ENCODE assay signal across 32 mouse cellular contexts in the genomic region with DNA sequence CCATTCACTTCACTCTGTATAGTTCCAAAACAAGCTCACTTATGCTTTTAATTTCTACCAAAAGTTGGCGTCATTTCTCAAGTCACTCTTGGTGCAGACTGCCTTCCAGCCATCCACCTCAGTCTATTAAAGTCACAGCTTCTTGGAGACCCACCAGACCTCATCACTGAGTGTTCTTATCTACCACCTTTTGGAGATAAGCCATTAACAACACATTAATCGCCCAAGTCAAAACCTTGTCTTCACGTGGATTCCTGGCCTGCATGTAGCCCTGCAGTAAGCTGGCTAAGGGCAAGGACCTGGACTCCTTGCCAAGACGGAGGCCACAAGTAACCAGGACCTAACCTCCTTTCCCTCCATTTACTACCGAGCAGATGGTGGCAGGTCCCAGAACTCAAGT.
"Had no signal": no experiment of that assay in that cellular context is flagged by ENCODE, and none has a peak within 500 bp of the region (broad histone marks: within the 10 kb centered on the region; RNA-seq: fewer than 3 reads in every experiment).

No protein-coding gene starts in this region.

- H3K27ac ChIP-seq: limb, embryonic 10.5 days; limb, embryonic 12.5 days; limb, embryonic 13.5 days; limb, embryonic 15.5 days; liver, embryonic 12.5 days; liver, embryonic 13.5 days; liver, embryonic 14.5 days; liver, embryonic 15.5 days; lung, embryonic 15.5 days; macrophage; midbrain, embryonic 10.5 days; midbrain, embryonic 12.5 days; midbrain, embryonic 13.5 days; midbrain, embryonic 15.5 days; neural tube, embryonic 12.5 days had no signal

- H3K9me3 ChIP-seq: limb, embryonic 10.5 days; limb, embryonic 12.5 days; limb, embryonic 13.5 days; limb, embryonic 15.5 days; liver, embryonic 12.5 days; liver, embryonic 13.5 days; liver, embryonic 15.5 days; lung, embryonic 15.5 days; megakaryocyte, embryonic 14.5 days; midbrain, embryonic 10.5 days; midbrain, embryonic 12.5 days; midbrain, embryonic 13.5 days; midbrain, embryonic 15.5 days; neural tube, embryonic 12.5 days had no signal

- ATAC-seq: liver, embryonic 12.5 days; liver, postnatal 0 days; lung, postnatal 0 days; midbrain, embryonic 13.5 days; midbrain, embryonic 15.5 days; midbrain, embryonic 16.5 days had no signal

- DNase-seq: left cerebral cortex, postnatal 4 days; liver; liver, embryonic 13.5 days; liver, postnatal 0 days; lung, adult 18-20 months; lung, adult 2 months; lung, embryonic 14.5 days; lung, postnatal 10 days; lung, postnatal 14 days; lung, postnatal 36 days; lung, postnatal 4 days; midbrain, embryonic 14.5 days had no signal

- H3K27me3 ChIP-seq: limb, embryonic 12.5 days; limb, embryonic 13.5 days; limb, embryonic 15.5 days; liver, embryonic 12.5 days; liver, embryonic 13.5 days; liver, embryonic 15.5 days; lung, embryonic 15.5 days; megakaryocyte, embryonic 14.5 days; midbrain, embryonic 15.5 days; neural tube, embryonic 12.5 days had no signal

- H3K4me1 ChIP-seq: limb, embryonic 10.5 days; limb, embryonic 12.5 days; limb, embryonic 13.5 days; limb, embryonic 15.5 days; midbrain, embryonic 10.5 days; midbrain, embryonic 12.5 days; midbrain, embryonic 13.5 days; midbrain, embryonic 15.5 days; neural tube, embryonic 12.5 days had no signal

- H3K4me2 ChIP-seq: limb, embryonic 12.5 days; limb, embryonic 13.5 days; limb, embryonic 15.5 days; liver, embryonic 11.5 days; liver, embryonic 12.5 days; liver, embryonic 13.5 days; liver, embryonic 15.5 days; lung, embryonic 14.5 days; lung, embryonic 15.5 days; midbrain, embryonic 11.5 days; midbrain, embryonic 12.5 days; midbrain, embryonic 13.5 days; midbrain, embryonic 15.5 days; neural tube, embryonic 12.5 days had no signal

- H3K9ac ChIP-seq: limb, embryonic 12.5 days; limb, embryonic 13.5 days; limb, embryonic 15.5 days; liver, embryonic 12.5 days; liver, embryonic 13.5 days; liver, embryonic 14.5 days; liver, embryonic 15.5 days; liver, postnatal 0 days; lung, embryonic 14.5 days; lung, embryonic 15.5 days; midbrain, embryonic 12.5 days; midbrain, embryonic 13.5 days; midbrain, embryonic 15.5 days; neural tube, embryonic 12.5 days had no signal

- H3K4me3 ChIP-seq: limb, embryonic 10.5 days; limb, embryonic 12.5 days; limb, embryonic 13.5 days; limb, embryonic 15.5 days; liver, embryonic 12.5 days; liver, embryonic 13.5 days; liver, embryonic 15.5 days; lung, embryonic 15.5 days; megakaryocyte, embryonic 14.5 days; midbrain, embryonic 10.5 days; midbrain, embryonic 12.5 days; midbrain, embryonic 13.5 days; midbrain, embryonic 15.5 days; myocyte; neural tube, embryonic 12.5 days had no signal
